Mouse (Mus musculus) small intestine, adult 2 months (tissue): ENCODE measurements at regions not wholly inside any gene's neighbourhood (a gene's known extent, or its start where the extent isn't known, plus 50 kb on each side); places are given as distances from the start of the nearest gene placed in this dataset.

Experiments
- CTCF ChIP-seq: fragments of 200-500 bp; IDR thresholded peaks from 2 replicates; pipeline ENCODE4 v1.5.1; 2012; ENCODE audit warnings: low read depth, mild to moderate bottlenecking, control low read depth, inconsistent platforms, low read length, moderate library complexity, mixed read lengths; ENCODE audit not compliant: insufficient replicate concordance, insufficient read length; ENCODE audit errors: extremely low read depth
- POLR2A ChIP-seq: fragments of 200-500 bp; IDR thresholded peaks from 2 replicates; pipeline ENCODE4 v1.6.1; 2012; ENCODE audit warnings: low read depth, mild to moderate bottlenecking, control low read depth, inconsistent platforms, low read length, moderate library complexity

DNA sequence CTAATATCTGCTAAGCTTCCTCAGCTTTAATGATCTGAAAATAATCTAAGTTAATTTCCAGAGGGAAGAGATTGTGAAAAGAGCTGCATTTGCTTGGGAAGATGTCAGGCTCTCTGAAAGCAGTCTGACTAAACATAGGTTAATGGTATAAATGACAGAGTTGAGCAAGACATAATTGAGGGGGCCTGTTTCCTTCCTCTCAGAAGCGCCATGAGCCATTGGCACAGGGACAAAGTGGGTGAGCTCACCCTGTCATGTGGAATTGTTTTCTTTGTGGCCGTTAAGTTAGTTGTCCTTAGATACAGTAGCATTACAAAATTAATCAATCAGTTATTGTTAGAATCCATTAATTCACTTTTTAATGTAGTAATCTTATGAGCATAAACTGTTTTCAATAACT, 483.0 kb downstream of the Ptprc start:
- TF ChIP-seq CTCF (no peak), POLR2A (no peak)
